Mouse (Mus musculus): Measurements from ENCODE around the gene Banp. TPM values are rescaled to one million over a fixed set of nuclear protein-coding genes. Genes with fewer than 3 reads are reported as not detected.

Banp gene
- 41.2 and 43.3 TPM in 2 replicates for polyA plus RNA-seq (2015; fragmentation: Nextera tagmentation; extraction: Ambion mirVana)

DNA sequence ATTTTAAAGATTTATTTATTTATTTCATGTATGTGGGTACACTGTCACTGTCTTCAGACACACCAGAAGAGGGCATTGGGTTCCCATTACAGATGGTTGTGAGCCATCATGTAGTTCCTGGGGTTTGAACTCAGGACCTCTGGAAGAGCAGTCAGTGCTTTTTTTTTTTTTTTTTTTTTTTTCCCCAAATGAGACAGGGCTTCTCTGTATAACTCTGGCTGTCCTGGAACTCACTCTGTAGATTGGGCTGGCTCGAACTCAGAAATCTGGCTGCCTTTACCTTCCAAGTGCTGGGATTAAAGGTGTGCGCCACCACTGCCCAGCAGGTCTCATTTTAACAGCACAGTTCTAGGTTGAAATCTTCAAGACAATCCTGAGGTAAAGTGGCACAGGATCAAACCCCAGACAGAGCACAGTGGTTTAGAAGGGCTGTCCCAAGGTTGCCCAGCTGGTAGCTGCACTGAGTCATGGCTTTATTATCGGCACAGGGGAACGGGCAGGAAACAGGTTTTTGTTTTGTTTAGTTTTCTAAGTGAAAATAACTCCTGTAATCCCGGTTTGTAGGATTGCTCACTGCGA is at the start of gene Banp:
TSS of gene Banp (plus strand) at position 529 of the 579 bp plus-strand sequence.
- peak within 1 kb of the TSS; percentile 75 for H3K4me2 ChIP-seq

DNA sequence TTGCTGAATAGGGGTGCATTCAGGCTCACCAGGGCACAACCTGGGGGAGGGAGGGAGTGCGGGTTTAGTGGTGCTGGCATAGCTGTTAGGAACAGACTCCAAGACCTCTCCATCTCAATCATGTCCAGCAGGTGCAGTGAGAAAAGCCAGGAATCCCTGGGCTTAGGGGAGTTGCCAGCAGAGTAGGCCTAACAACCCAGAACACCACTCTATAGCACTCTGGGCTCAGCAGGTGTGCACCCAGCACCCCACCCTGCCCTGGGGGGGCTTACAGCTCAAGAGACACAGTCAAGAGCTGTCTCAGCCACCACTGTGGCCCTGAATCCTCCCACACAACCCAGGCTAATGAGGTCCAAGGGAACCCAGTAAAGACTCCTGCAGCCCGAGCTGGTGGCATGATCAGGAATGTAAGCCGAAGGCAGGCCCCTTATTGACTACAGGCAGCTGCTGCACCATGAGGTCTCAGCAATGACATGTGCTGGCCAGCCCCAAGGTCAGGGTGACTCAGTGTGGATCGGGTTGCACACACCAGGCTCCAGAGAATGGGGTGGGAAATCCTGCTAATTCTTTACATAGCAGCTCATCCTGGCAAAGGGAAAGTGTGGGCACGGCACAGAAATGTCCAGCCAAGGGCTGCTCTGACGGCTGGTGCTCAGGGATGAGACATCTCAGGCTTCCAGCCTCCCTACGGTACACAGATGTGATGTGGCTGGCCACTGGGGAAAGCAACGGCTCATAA is 47.9 kb upstream of the Banp start:
- Histone ChIP-seq H3K4me3 (replicated peaks) (no peak overlapping the region), H3K27ac (peak overlapping the region; percentile 78), H3K27me3 (no peaks in the 10 kb centered on the region), H3K36me3 (no peaks in the 10 kb centered on the region), H3K4me2 (no peak overlapping the region), H3K4me1 (peaks cover 88% of the 10 kb centered on the region), H3K9me3 (replicated peaks) (no peaks in the 10 kb centered on the region), H3K9ac (0 out of 2 replicates have a peak overlapping the region, but pooled peaks have one; percentile 10)
- ATAC-seq (replicated peaks; ENCODE audit: low FRiP score), result 0 out of 2 replicates have a peak, but pooled peaks have one; percentile 6
- 23% methylated on average over 8 of the region's 8 CpGs for WGBS

More for the DNA sequence above, at the start of gene Banp:
- H3K9ac ChIP-seq, result peak within 1 kb of the TSS; percentile 98
- H3K9me3 ChIP-seq (replicated peaks), result no peaks in the 10 kb centered on the region
- 59% methylated on average over 6 of the region's 6 CpGs for WGBS
- peaks cover 60% of the 10 kb centered on the region for H3K4me1 ChIP-seq
- H3K4me3 ChIP-seq (replicated peaks), result peak within 1 kb of the TSS; percentile 86
- no peaks in the 10 kb centered on the region for H3K27me3 ChIP-seq
- ATAC-seq (replicated peaks; ENCODE audit: low FRiP score), result no peak
- peaks cover 16% of the 10 kb centered on the region for H3K36me3 ChIP-seq
- peak within 1 kb of the TSS; percentile 95 for H3K27ac ChIP-seq

- 67% methylated on average over 6 of the region's 6 CpGs for WGBS
Observed at GRCm38 (mm10) chr8:121903977-121904376, 45.6 kb upstream of the Banp start.

DNA sequence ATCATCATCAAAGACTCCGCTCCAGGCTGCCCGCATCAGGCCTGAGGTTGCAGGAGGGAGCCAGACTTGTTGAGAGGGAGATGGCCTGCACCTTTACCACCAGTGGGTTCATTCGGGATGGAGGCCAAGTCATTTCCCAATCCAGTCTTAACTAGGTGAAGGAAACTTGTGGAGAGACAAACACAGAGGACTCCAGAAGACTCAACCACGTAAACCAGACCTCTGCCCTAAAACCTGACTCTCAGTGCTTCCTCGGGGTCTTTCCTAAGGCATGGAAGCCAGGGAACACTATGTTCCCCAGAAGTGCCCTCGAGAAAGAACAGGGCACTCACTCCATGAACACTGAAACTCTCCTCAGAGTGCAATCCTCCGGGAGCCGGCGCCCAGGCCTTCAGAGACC is 44.6 kb upstream of the Banp start:
- ATAC-seq (replicated peaks; ENCODE audit: low FRiP score), result no peak
- H3K4me1 ChIP-seq, result peaks cover 80% of the 10 kb centered on the region
- H3K9ac ChIP-seq, result no peak overlapping the region
- H3K27ac ChIP-seq, result no peak overlapping the region
- H3K9me3 ChIP-seq (replicated peaks), result no peaks in the 10 kb centered on the region
- H3K36me3 ChIP-seq, result no peaks in the 10 kb centered on the region
- H3K4me2 ChIP-seq, result peak overlapping the region; percentile 98
- WGBS, result 85% methylated on average over 9 of the region's 9 CpGs
- peaks cover 6% of the 10 kb centered on the region; the same call in 1 of the 2 replicates for H3K27me3 ChIP-seq
- peak overlapping the region; percentile 60; the same call in 1 of the 2 replicates for H3K4me3 ChIP-seq (replicated peaks)

More at GRCm38 (mm10) chr8:121903977-121904376, 45.6 kb upstream of the Banp start:
- Histone ChIP-seq H3K4me2 (0 out of 2 replicates have a peak overlapping the region, but pooled peaks have one; percentile 98), H3K36me3 (no peaks in the 10 kb centered on the region), H3K27ac (no peak overlapping the region), H3K27me3 (peaks cover 3% of the 10 kb centered on the region; the same call in 1 of the 2 replicates), H3K9me3 (replicated peaks) (no peaks in the 10 kb centered on the region), H3K4me1 (peaks cover 83% of the 10 kb centered on the region), H3K4me3 (replicated peaks) (no peak overlapping the region), H3K9ac (no peak overlapping the region)
- ATAC-seq (replicated peaks; ENCODE audit: low FRiP score), result no peak

GRCm38 (mm10) chr8:121905420-121905819 is 44.1 kb upstream of the Banp start:
- 0 out of 2 replicates have a peak overlapping the region, but pooled peaks have one; percentile 2 for H3K9ac ChIP-seq
- peak overlapping the region; percentile 98 for H3K4me2 ChIP-seq
- no peak for ATAC-seq (replicated peaks; ENCODE audit: low FRiP score)
- H3K9me3 ChIP-seq (replicated peaks), result no peaks in the 10 kb centered on the region
- peaks cover 6% of the 10 kb centered on the region; the same call in 1 of the 2 replicates for H3K27me3 ChIP-seq
- peaks cover 79% of the 10 kb centered on the region for H3K4me1 ChIP-seq
- H3K36me3 ChIP-seq, result no peaks in the 10 kb centered on the region
- no peak overlapping the region for H3K27ac ChIP-seq
- H3K4me3 ChIP-seq (replicated peaks), result peak overlapping the region; percentile 60
- WGBS, result 52% methylated on average over 1 of the region's 1 CpGs

GRCm38 (mm10) chr8:121905864-121906263 is 43.7 kb upstream of the Banp start:
- H3K4me1 ChIP-seq, result peaks cover 79% of the 10 kb centered on the region
- no peaks in the 10 kb centered on the region for H3K9me3 ChIP-seq (replicated peaks)
- peaks cover 6% of the 10 kb centered on the region; the same call in 1 of the 2 replicates for H3K27me3 ChIP-seq
- H3K9ac ChIP-seq, result peak overlapping the region; percentile 44; the same call in 1 of the 2 replicates
- peak overlapping the region; percentile 98 for H3K4me2 ChIP-seq
- ATAC-seq (replicated peaks; ENCODE audit: low FRiP score), result no peak
- H3K27ac ChIP-seq, result no peak overlapping the region
- H3K4me3 ChIP-seq (replicated peaks), result peak overlapping the region; percentile 60
- no peaks in the 10 kb centered on the region for H3K36me3 ChIP-seq
- WGBS, result 21% methylated on average over 5 of the region's 5 CpGs

DNA sequence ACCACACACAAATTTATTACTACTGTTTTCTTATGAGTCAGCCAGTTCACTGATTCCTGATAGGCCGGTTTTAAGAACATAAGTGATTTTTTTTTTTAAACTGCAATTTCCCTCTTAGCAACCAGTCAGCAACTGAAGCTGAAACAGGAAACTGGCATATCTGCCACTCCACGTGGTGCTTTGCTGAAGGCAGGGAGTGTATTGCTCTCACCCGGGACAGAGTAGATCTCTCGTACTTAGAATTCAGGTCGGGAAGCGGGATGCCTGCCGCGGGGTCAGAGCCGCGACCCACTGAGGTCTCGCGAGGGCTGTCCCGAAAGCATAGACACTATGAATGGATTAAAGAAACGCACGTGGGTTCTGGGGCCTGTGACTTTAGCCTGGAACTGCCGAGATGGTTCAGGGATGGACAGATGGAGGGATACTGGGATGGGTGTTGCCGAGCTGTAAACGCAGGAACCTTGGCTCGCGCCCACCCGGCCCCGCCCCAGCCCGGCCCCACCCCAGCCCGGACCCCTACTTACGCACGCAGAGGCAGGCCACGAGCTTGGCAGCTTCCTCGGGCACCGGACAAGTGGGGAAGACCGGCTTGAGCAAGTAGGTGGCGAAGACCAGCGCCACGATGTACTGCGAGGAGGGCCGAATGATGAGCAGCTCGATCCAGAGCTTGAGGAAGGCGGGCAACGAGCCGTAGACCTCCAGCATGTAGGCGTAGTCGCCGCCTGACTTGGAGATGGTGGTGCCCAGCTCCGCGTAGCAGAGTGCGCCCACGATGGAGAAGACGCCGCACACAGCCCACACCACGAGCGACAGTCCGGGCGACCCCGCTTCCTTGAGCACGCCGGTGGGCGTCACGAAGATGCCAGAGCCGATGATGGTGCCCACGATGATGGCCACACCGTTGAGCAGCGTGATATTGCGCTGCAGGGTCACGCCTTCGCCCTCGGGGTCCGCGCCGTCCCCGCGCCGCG is 42.7 kb upstream of the Banp start:
- H3K4me2 ChIP-seq, result peak overlapping the region; percentile 98
- peak; percentile 53 for ATAC-seq (replicated peaks; ENCODE audit: low FRiP score)
- no peaks in the 10 kb centered on the region for H3K36me3 ChIP-seq
- H3K4me3 ChIP-seq (replicated peaks), result peak overlapping the region; percentile 60
- peaks cover 6% of the 10 kb centered on the region; the same call in 1 of the 2 replicates for H3K27me3 ChIP-seq
- H3K4me1 ChIP-seq, result peaks cover 69% of the 10 kb centered on the region
- no peak overlapping the region for H3K27ac ChIP-seq
- H3K9me3 ChIP-seq (replicated peaks), result no peaks in the 10 kb centered on the region
- H3K9ac ChIP-seq, result peak overlapping the region; percentile 44
- 0% methylated on average over 66 of the region's 72 CpGs for WGBS

- Histone ChIP-seq H3K36me3 (no peaks in the 10 kb centered on the region), H3K4me2 (peak within 1 kb of the TSS; percentile 98), H3K27me3 (peaks cover 9% of the 10 kb centered on the region; the same call in 1 of the 2 replicates), H3K4me3 (replicated peaks) (peak within 1 kb of the TSS; percentile 60), H3K9ac (peak within 1 kb of the TSS; percentile 44), H3K4me1 (peaks cover 60% of the 10 kb centered on the region), H3K9me3 (replicated peaks) (no peaks in the 10 kb centered on the region), H3K27ac (no peak within 1 kb of the TSS)
- ATAC-seq (replicated peaks; ENCODE audit: low FRiP score), result peak; percentile 88
- WGBS, result under 1% methylated on average over 61 of the region's 61 CpGs
Observed at GRCm38 (mm10) chr8:121907587-121908248, 41.8 kb upstream of the Banp start, which contains the start of gene Slc7a5. Slc7a5 (minus strand) TSS chr8:121907694.

- peak overlapping the region; percentile 60 for H3K4me3 ChIP-seq (replicated peaks)
- 37% methylated on average over 8 of the region's 8 CpGs for WGBS
Observed at GRCm38 (mm10) chr8:121908378-121909147, 41.0 kb upstream of the Banp start.

GRCm38 (mm10) chr8:121909148-121909541 is 40.4 kb upstream of the Banp start:
- Histone ChIP-seq H3K9ac (no peak overlapping the region), H3K9me3 (replicated peaks) (no peaks in the 10 kb centered on the region), H3K4me1 (peaks cover 50% of the 10 kb centered on the region), H3K4me2 (no peak overlapping the region), H3K36me3 (no peaks in the 10 kb centered on the region), H3K27ac (no peak overlapping the region), H3K4me3 (replicated peaks) (no peak overlapping the region), H3K27me3 (peaks cover 9% of the 10 kb centered on the region; the same call in 1 of the 2 replicates)
- ATAC-seq (replicated peaks; ENCODE audit: low FRiP score), result no peak
- WGBS, result 65% methylated on average over 8 of the region's 8 CpGs

More at GRCm38 (mm10) chr8:121908378-121909147, 41.0 kb upstream of the Banp start:
- no peaks in the 10 kb centered on the region for H3K9me3 ChIP-seq (replicated peaks)
- no peak overlapping the region for H3K27ac ChIP-seq
- peaks cover 9% of the 10 kb centered on the region; the same call in 1 of the 2 replicates for H3K27me3 ChIP-seq
- H3K4me2 ChIP-seq, result peak overlapping the region; percentile 98
- ATAC-seq (replicated peaks; ENCODE audit: low FRiP score), result no peak
- H3K36me3 ChIP-seq, result no peaks in the 10 kb centered on the region
- peaks cover 54% of the 10 kb centered on the region for H3K4me1 ChIP-seq
- H3K9ac ChIP-seq, result no peak overlapping the region

Measured in kidney, embryonic 15.5 days (tissue).